Mouse (Mus musculus) urinary bladder, postnatal 36 days (tissue): ENCODE data around the gene Grid2.
A peak's percentile ranks its signal among the peaks of the same experiment; 100 is the strongest.

Experiments
- DNase-seq, 2 experiments: peaks; one replicate each; pipeline ENCODE4 v3.0.0; 2022; ENCODE audit warnings: low spot score in 2 of 2, mixed read lengths in 1 of 2

Gene Grid2

GRCm38 (mm10) chr6:64313132-64313531 lies 1057.5 kb downstream of the Grid2 start:
- no peak for DNase-seq

GRCm38 (mm10) chr6:64326936-64327335 lies 1071.3 kb downstream of the Grid2 start:
- DNase-seq: no peak

GRCm38 (mm10) chr6:64327876-64328275 lies 1072.2 kb downstream of the Grid2 start:
- no peak for DNase-seq

GRCm38 (mm10) chr6:64398413-64399098 lies 1142.9 kb downstream of the Grid2 start:
- DNase-seq: no peak

GRCm38 (mm10) chr6:64427658-64428057 lies 1172.0 kb downstream of the Grid2 start:
- no peak for DNase-seq

GRCm38 (mm10) chr6:64428898-64429297 lies 1173.2 kb downstream of the Grid2 start:
- no peak for DNase-seq

- DNase-seq: no peak
Observed at GRCm38 (mm10) chr6:64448127-64448526, 1192.5 kb downstream of the Grid2 start.

GRCm38 (mm10) chr6:64448864-64449355 lies 1193.2 kb downstream of the Grid2 start:
- DNase-seq: no peak

GRCm38 (mm10) chr6:64450770-64451169 lies 1195.1 kb downstream of the Grid2 start:
- no peak for DNase-seq

- DNase-seq: no peak
Observed at GRCm38 (mm10) chr6:64479884-64480283, 1224.2 kb downstream of the Grid2 start.

- no peak for DNase-seq
Observed at GRCm38 (mm10) chr6:64480592-64480991, 1224.9 kb downstream of the Grid2 start.

- no peak for DNase-seq
Observed at GRCm38 (mm10) chr6:64490313-64491067, 1234.8 kb downstream of the Grid2 start.

GRCm38 (mm10) chr6:64504394-64504793 lies 1248.7 kb downstream of the Grid2 start:
- DNase-seq: no peak

- no peak for DNase-seq
Observed at GRCm38 (mm10) chr6:64542168-64542567, 1286.5 kb downstream of the Grid2 start.

- no peak for DNase-seq
Observed at GRCm38 (mm10) chr6:64553645-64554044, 1298.0 kb downstream of the Grid2 start.

GRCm38 (mm10) chr6:64555220-64555619 lies 1299.5 kb downstream of the Grid2 start:
- no peak for DNase-seq

GRCm38 (mm10) chr6:64568599-64568998 lies 1312.9 kb downstream of the Grid2 start:
- DNase-seq: peak in 1 of 2 experiments; percentile 1

GRCm38 (mm10) chr6:64581338-64581737 lies 1325.7 kb downstream of the Grid2 start:
- DNase-seq: no peak

GRCm38 (mm10) chr6:64588487-64589205 lies 1333.0 kb downstream of the Grid2 start:
- DNase-seq: no peak

GRCm38 (mm10) chr6:64596261-64596660 lies 1340.6 kb downstream of the Grid2 start:
- DNase-seq: no peak

GRCm38 (mm10) chr6:64596835-64597234 lies 1341.2 kb downstream of the Grid2 start:
- no peak for DNase-seq

GRCm38 (mm10) chr6:64598144-64598561 lies 1342.5 kb downstream of the Grid2 start:
- no peak for DNase-seq
